Mouse (Mus musculus) heart, embryonic 12.5 days (tissue): ENCODE results near the gene Tnk1. TPM values are rescaled to one million over a fixed set of nuclear protein-coding genes. Genes with fewer than 3 reads are reported as not detected.
A peak's percentile ranks its signal among the peaks of the same experiment; 100 is the strongest.

Experiments used
- ATAC-seq: fragments of 200-750 bp; cut with Nextera tagmentation; 2 replicates; pipeline ENCODE4 v1.8.0; 2017; ENCODE audit warnings: moderate TSS enrichment, moderate library complexity; ENCODE audit not compliant: insufficient number of reproducible peaks, low FRiP score
- H3K27ac ChIP-seq: fragments of 300-500 bp; sonication (generic); 2 replicates; pipeline ENCODE4 v1.5.1; 2016; ENCODE audit warnings: mild to moderate bottlenecking, moderate library complexity; ENCODE audit not compliant: poor library complexity, severe bottlenecking
- H3K27me3 ChIP-seq: fragments of 300-500 bp; sonication (generic); replicated peaks from 2 replicates; pipeline ENCODE4 v1.6.1; 2016; ENCODE audit warnings: mild to moderate bottlenecking, moderate library complexity
- H3K36me3 ChIP-seq: fragments of 300-500 bp; sonication (generic); 2 replicates; pipeline ENCODE4 v1.6.1; 2016; ENCODE audit warnings: mild to moderate bottlenecking, moderate library complexity
- H3K4me1 ChIP-seq: fragments of 300-500 bp; sonication (generic); replicated peaks from 2 replicates; pipeline ENCODE4 v1.6.1; 2016; ENCODE audit warnings: mild to moderate bottlenecking
- H3K4me2 ChIP-seq: fragments of 300-500 bp; sonication (generic); 2 replicates; pipeline ENCODE4 v1.6.1; 2016; ENCODE audit warnings: mild to moderate bottlenecking, moderate library complexity
- H3K4me3 ChIP-seq: fragments of 300-500 bp; sonication (generic); 2 replicates; pipeline ENCODE4 v1.5.1; 2016; ENCODE audit warnings: mild to moderate bottlenecking
- H3K9ac ChIP-seq: fragments of 300-500 bp; sonication (generic); 2 replicates; pipeline ENCODE4 v1.6.1; 2016; ENCODE audit warnings: mild to moderate bottlenecking, moderate library complexity
- H3K9me3 ChIP-seq: fragments of 300-500 bp; sonication (generic); replicated peaks from 2 replicates; pipeline ENCODE4 v1.6.1; 2016; ENCODE audit warnings: mild to moderate bottlenecking, moderate library complexity
- WGBS: fragments of 180-500 bp; shearing (Covaris S2); methylation state at CpG from one replicate; pipeline ENCODE4 v1.1.7; 2016; 5-methylcytosine and 5-hydroxymethylcytosine counted together
- polyA plus RNA-seq: library from polyadenylated mRNA; unstranded; fragments of >200 nt; fragmentation: Nextera tagmentation; extraction: Ambion mirVana; gene quantifications from 2 replicates; pipeline ENCODE4 v1.2.1, GENCODE M21; 2016

Gene Tnk1
- polyA plus RNA-seq, result 0.28 and 0.32 TPM in 2 replicates

GRCm38 (mm10) chr11:69858113-69858998, at the start of gene Tnk1:
TSS of gene Tnk1 (minus strand) at chr11:69858730.
- Histone ChIP-seq H3K4me2 (no peak within 1 kb of the TSS; the same call in 1 of the 2 replicates), H3K27ac (no peak within 1 kb of the TSS), H3K4me3 (no peak within 1 kb of the TSS), H3K27me3 (peaks cover 38% of the 10 kb centered on the region), H3K9ac (peak within 1 kb of the TSS; percentile 6; the same call in 1 of the 2 replicates), H3K4me1 (peaks cover 8% of the 10 kb centered on the region; the same call in 1 of the 2 replicates), H3K9me3 (no peaks in the 10 kb centered on the region), H3K36me3 (no peaks in the 10 kb centered on the region)
- WGBS, result 18% methylated on average over 30 of the region's 30 CpGs
- no peak for ATAC-seq

DNA sequence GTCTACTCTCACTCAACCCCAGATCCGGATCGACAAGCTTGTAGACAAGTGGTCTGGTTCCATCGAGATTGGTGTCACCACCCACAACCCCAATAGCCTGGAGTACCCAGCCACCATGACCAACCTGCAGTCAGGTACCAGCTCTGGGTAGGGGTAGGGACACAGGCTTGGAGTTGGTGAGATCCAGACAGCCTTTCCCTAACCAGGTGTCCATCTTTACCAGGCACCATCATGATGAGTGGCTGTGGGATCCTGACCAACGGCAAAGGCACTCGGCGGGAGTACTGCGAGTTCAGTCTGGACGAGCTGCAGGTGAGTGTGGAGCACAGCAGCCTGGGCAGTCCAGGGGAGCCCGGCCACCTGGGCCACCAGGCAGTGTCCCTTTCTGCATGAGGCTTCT, 45.8 kb upstream of the Tnk1 start:
- Histone ChIP-seq H3K27me3 (no peaks in the 10 kb centered on the region), H3K4me3 (no peak overlapping the region), H3K27ac (no peak overlapping the region), H3K9me3 (no peaks in the 10 kb centered on the region), H3K9ac (no peak overlapping the region), H3K4me2 (no peak overlapping the region), H3K36me3 (peaks cover 59% of the 10 kb centered on the region), H3K4me1 (peaks cover 24% of the 10 kb centered on the region)
- 94% methylated on average over 9 of the region's 9 CpGs for WGBS
- ATAC-seq, result no peak

DNA sequence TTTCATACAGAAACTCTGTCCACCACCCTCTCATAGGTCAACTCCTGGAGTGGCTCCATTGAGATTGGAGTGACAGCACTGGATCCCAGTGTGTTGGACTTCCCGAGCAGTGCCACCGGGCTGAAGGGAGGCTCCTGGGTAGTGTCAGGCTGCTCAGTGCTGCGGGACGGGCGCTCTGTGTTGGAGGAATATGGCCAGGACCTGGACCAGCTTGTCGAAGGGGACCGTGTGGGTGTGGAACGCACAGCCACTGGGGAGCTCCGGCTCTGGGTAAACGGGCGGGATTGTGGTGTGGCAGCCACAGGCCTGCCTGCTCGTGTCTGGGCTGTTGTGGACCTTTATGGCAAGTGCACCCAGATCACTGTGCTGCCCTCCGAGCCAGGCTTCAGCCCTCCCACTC, 44.4 kb upstream of the Tnk1 start:
- Histone ChIP-seq H3K27me3 (no peaks in the 10 kb centered on the region), H3K4me1 (peaks cover 37% of the 10 kb centered on the region), H3K27ac (no peak overlapping the region), H3K9me3 (no peaks in the 10 kb centered on the region), H3K36me3 (peaks cover 46% of the 10 kb centered on the region), H3K4me3 (peak overlapping the region; percentile 96), H3K4me2 (peak overlapping the region; percentile 96), H3K9ac (peak overlapping the region; percentile 99)
- no peak for ATAC-seq
- WGBS, result 87% methylated on average over 13 of the region's 13 CpGs

GRCm38 (mm10) chr11:69901993-69902392, 43.5 kb upstream of the Tnk1 start:
- Histone ChIP-seq H3K4me1 (peaks cover 37% of the 10 kb centered on the region), H3K9me3 (no peaks in the 10 kb centered on the region), H3K4me3 (peak overlapping the region; percentile 96), H3K27me3 (no peaks in the 10 kb centered on the region), H3K27ac (peak overlapping the region; percentile 97), H3K36me3 (peaks cover 36% of the 10 kb centered on the region), H3K9ac (peak overlapping the region; percentile 99), H3K4me2 (peak overlapping the region; percentile 96)
- under 1% methylated on average over 39 of the region's 39 CpGs for WGBS
- ATAC-seq, result no peak

DNA sequence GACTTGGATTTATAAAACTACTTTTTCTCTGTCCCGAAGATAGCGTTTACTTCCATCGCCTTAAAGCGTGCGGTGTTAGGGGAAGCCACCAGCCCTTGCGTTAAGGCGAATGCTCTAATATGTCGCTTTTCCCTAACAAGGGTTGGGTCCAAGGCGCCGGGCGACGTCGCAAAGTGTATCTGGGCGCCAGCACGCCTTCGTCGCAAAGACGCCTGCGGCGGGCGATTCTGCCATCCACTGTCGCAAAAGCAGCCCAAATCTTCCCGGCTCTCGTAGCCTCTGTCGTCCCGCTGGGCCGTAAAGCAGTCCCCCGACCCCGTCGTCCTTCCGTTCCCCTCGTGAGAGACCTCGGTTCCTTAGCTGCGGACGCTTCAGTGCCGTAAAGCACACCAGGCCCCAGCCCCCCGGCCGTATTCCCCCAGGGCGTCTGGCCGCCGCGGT, 42.9 kb upstream of the Tnk1 start:
- peaks cover 37% of the 10 kb centered on the region for H3K4me1 ChIP-seq
- under 1% methylated on average over 42 of the region's 42 CpGs for WGBS
- H3K27me3 ChIP-seq, result no peaks in the 10 kb centered on the region
- H3K4me2 ChIP-seq, result peak overlapping the region; percentile 96
- peak overlapping the region; percentile 96 for H3K4me3 ChIP-seq
- peaks cover 30% of the 10 kb centered on the region for H3K36me3 ChIP-seq
- peak overlapping the region; percentile 99 for H3K9ac ChIP-seq
- peak overlapping the region; percentile 97 for H3K27ac ChIP-seq
- H3K9me3 ChIP-seq, result no peaks in the 10 kb centered on the region
- ATAC-seq, result peak; percentile 77

- peak within 1 kb of the TSS; percentile 96 for H3K4me3 ChIP-seq
- under 1% methylated on average over 38 of the region's 38 CpGs for WGBS
- H3K27ac ChIP-seq, result peak within 1 kb of the TSS; percentile 97
- peak within 1 kb of the TSS; percentile 96 for H3K4me2 ChIP-seq
- H3K9ac ChIP-seq, result peak within 1 kb of the TSS; percentile 99
- ATAC-seq, result peak; percentile 92
- H3K27me3 ChIP-seq, result no peaks in the 10 kb centered on the region
- no peaks in the 10 kb centered on the region for H3K9me3 ChIP-seq
- peaks cover 23% of the 10 kb centered on the region for H3K36me3 ChIP-seq
- peaks cover 37% of the 10 kb centered on the region for H3K4me1 ChIP-seq
Observed at GRCm38 (mm10) chr11:69900471-69901405, 42.2 kb upstream of the Tnk1 start, which contains the start of the genes 2810408A11Rik and Neurl4. TSS of gene 2810408A11Rik (minus strand) at chr11:69900987. TSS of gene Neurl4 (plus strand) at chr11:69901072.

DNA sequence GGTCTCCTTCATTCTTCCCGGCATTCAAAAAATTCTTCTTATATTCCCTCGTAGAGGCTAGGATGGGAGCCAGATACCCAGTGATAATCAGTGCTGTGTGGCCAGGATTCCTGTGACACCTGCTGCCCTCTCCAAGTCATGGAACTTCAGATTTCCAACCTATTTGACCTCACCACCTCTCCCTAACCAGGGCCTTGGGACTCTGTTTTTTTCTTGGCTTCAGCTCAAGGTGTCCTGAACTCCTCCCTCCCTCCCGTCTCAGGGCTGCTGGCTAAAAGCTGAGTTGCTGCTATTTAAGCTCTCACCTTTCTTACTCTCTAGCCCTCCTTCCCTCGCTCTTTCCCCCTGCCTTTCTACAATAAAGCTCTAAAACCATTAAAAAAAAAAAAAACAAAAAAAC, 41.3 kb upstream of the Tnk1 start:
- Histone ChIP-seq H3K4me2 (peak overlapping the region; percentile 96), H3K27me3 (no peaks in the 10 kb centered on the region), H3K9me3 (no peaks in the 10 kb centered on the region), H3K4me1 (peaks cover 37% of the 10 kb centered on the region), H3K4me3 (peak overlapping the region; percentile 96; the same call in 1 of the 2 replicates), H3K27ac (no peak overlapping the region), H3K9ac (peak overlapping the region; percentile 55), H3K36me3 (peaks cover 15% of the 10 kb centered on the region)
- no peak for ATAC-seq
- WGBS, result 25% methylated on average over 4 of the region's 4 CpGs

DNA sequence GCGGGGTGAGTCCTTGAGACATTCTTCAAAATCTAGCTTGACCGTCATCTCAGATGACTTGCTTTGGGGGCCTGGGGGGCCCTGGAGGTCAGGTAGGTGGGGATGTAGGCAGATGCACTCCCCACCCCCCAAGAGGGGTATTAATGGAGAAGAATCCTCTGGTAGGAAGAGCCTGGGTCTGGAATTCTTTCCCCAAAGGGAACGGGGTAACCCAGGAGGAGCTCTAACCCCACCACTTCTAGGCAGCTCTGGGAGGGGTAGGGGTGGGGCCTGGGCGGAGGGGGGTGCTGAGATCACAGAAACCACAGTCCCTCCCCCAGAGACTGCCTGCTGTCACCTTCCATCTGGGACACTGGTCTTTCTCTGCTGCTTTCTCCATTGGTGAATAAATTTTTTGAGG, 36.8 kb upstream of the Tnk1 start, which contains the start of gene Acap1:
Acap1 (minus strand) TSS at position 249 of the 400 bp plus-strand sequence.
- H3K27ac ChIP-seq, result no peak within 1 kb of the TSS
- H3K4me1 ChIP-seq, result peaks cover 40% of the 10 kb centered on the region
- 75% methylated on average over 4 of the region's 4 CpGs for WGBS
- no peak within 1 kb of the TSS for H3K4me2 ChIP-seq
- H3K9ac ChIP-seq, result no peak within 1 kb of the TSS
- no peaks in the 10 kb centered on the region for H3K27me3 ChIP-seq
- no peak within 1 kb of the TSS for H3K4me3 ChIP-seq
- no peak for ATAC-seq
- H3K9me3 ChIP-seq, result no peaks in the 10 kb centered on the region
- no peaks in the 10 kb centered on the region for H3K36me3 ChIP-seq

GRCm38 (mm10) chr11:69894671-69895070, 36.1 kb upstream of the Tnk1 start:
- no peak for ATAC-seq
- Histone ChIP-seq H3K4me2 (no peak overlapping the region), H3K36me3 (no peaks in the 10 kb centered on the region), H3K27ac (no peak overlapping the region), H3K27me3 (no peaks in the 10 kb centered on the region), H3K9ac (no peak overlapping the region), H3K4me3 (no peak overlapping the region), H3K4me1 (peaks cover 41% of the 10 kb centered on the region), H3K9me3 (no peaks in the 10 kb centered on the region)
- WGBS, result 74% methylated on average over 5 of the region's 5 CpGs

DNA sequence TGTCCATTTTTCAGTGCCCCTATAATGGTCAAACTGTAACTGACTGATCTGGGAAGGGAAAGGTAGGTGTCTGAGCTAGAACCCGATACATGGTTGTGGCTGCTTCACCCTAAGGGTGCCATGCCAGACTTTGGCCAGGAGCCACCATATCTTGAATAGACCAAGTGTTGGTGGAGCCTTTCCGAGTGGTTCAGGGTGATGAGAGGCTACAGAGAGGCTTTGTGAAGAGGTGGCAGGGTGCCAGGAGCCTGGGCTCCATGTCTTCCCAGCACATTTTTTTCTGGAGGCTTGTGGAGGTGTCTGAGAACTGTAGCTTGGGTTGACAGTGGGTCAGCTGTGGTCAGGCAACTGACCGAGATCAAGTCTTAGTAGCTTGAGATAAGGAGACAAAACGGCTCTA, 33.0 kb upstream of the Tnk1 start:
- 16% methylated on average over 4 of the region's 4 CpGs for WGBS
- Histone ChIP-seq H3K4me2 (no peak overlapping the region), H3K9ac (no peak overlapping the region), H3K27ac (0 out of 2 replicates have a peak overlapping the region, but pooled peaks have one; percentile 1), H3K36me3 (no peaks in the 10 kb centered on the region), H3K4me1 (peaks cover 30% of the 10 kb centered on the region), H3K4me3 (no peak overlapping the region), H3K27me3 (no peaks in the 10 kb centered on the region), H3K9me3 (no peaks in the 10 kb centered on the region)
- ATAC-seq, result 0 out of 2 replicates have a peak, but pooled peaks have one; percentile 9
